Comparison of ENCODE assay signal across 7 mouse cellular contexts in genomic region chr12:36670915-36671579, GRCm38 (mm10).
DNase-seq lines count a peak whose midpoint lies in the region; ATAC-seq and TF ChIP-seq lines count a peak whose summit lies in the region.

No protein-coding gene starts in this region.

- H3K4me2 ChIP-seq in liver, embryonic 11.5 days, result no peak overlapping the region
- H3K4me2 ChIP-seq in hindbrain, embryonic 15.5 days, result no peak overlapping the region
- H3K4me2 ChIP-seq in midbrain, embryonic 13.5 days (replicated peaks), result no peak overlapping the region

- TF ChIP-seq CTCF in liver, adult 2 months (IDR thresholded peaks at IDR 0.05; ENCODE audit: low read depth, low read length), result peak; percentile 19; the same call in 1 of the 2 replicates
- peak; percentile 64; the same call in 1 of the 2 replicates for TF ChIP-seq CTCF in brain, embryonic 14.5 days (IDR thresholded peaks at IDR 0.05; ENCODE audit: borderline replicate concordance, extremely low read depth, insufficient read depth, insufficient read length)

- no peaks in the 10 kb centered on the region for H3K79me2 ChIP-seq in liver, adult 2 months (ENCODE audit: control insufficient read depth, insufficient read depth, low read length)

- H3K9ac ChIP-seq in liver, adult 2 months (ENCODE audit: low read depth, low read length), result no peak overlapping the region
- no peak overlapping the region for H3K9ac ChIP-seq in liver, embryonic 11.5 days (ENCODE audit: low read depth, low read length)
- H3K9ac ChIP-seq in hindbrain, embryonic 15.5 days, result no peak overlapping the region
- H3K9ac ChIP-seq in midbrain, embryonic 13.5 days (replicated peaks), result no peak overlapping the region

- no peaks in the 10 kb centered on the region for H3K27me3 ChIP-seq in liver, adult 2 months (ENCODE audit: control insufficient read depth, insufficient read depth, low read length)
- no peaks in the 10 kb centered on the region for H3K27me3 ChIP-seq in liver, embryonic 11.5 days (replicated peaks; ENCODE audit: control insufficient read depth, insufficient read depth, low read length)
- H3K27me3 ChIP-seq in hindbrain, embryonic 15.5 days, result no peaks in the 10 kb centered on the region
- no peaks in the 10 kb centered on the region for H3K27me3 ChIP-seq in midbrain, embryonic 13.5 days

- no peaks in the 10 kb centered on the region for H3K36me3 ChIP-seq in liver, adult 2 months (ENCODE audit: control insufficient read depth, insufficient read depth, low read length)
- H3K36me3 ChIP-seq in liver, embryonic 11.5 days (ENCODE audit: control insufficient read depth, insufficient read depth, low read length), result no peaks in the 10 kb centered on the region
- H3K36me3 ChIP-seq in hindbrain, embryonic 15.5 days, result no peaks in the 10 kb centered on the region
- H3K36me3 ChIP-seq in midbrain, embryonic 13.5 days, result no peaks in the 10 kb centered on the region

- H3K9me3 ChIP-seq in liver, embryonic 11.5 days (ENCODE audit: control insufficient read depth, low read length), result no peaks in the 10 kb centered on the region
- H3K9me3 ChIP-seq in hindbrain, embryonic 15.5 days, result no peaks in the 10 kb centered on the region
- H3K9me3 ChIP-seq in midbrain, embryonic 13.5 days, result no peaks in the 10 kb centered on the region

- TF ChIP-seq POLR2A in liver, adult 2 months (IDR thresholded peaks at IDR 0.05; ENCODE audit: extremely low read depth, insufficient read depth, low read length), result no peak
- no peak for TF ChIP-seq POLR2A in brain, embryonic 14.5 days (IDR thresholded peaks at IDR 0.05; ENCODE audit: borderline replicate concordance, extremely low read depth, insufficient read depth, insufficient read length, poor library complexity, severe bottlenecking)

- H3K27ac ChIP-seq in liver, adult 2 months (replicated peaks; ENCODE audit: insufficient read depth, low read depth, low read length), result no peak overlapping the region
- no peak overlapping the region for H3K27ac ChIP-seq in liver, embryonic 11.5 days (ENCODE audit: low read depth, low read length)
- no peak overlapping the region for H3K27ac ChIP-seq in hindbrain, embryonic 15.5 days (replicated peaks)
- H3K27ac ChIP-seq in midbrain, embryonic 13.5 days, result no peak overlapping the region

- no peak for ATAC-seq in liver, embryonic 11.5 days (replicated peaks; ENCODE audit: low FRiP score)
- peak; percentile 46; the same call in 1 of the 2 replicates for ATAC-seq in hindbrain, embryonic 15.5 days (ENCODE audit: low FRiP score, low read depth)
- peak; percentile 31 for ATAC-seq in midbrain, embryonic 13.5 days

- no peaks in the 10 kb centered on the region for H3K4me1 ChIP-seq in liver, adult 2 months (ENCODE audit: control insufficient read depth, insufficient read depth, low read length)
- H3K4me1 ChIP-seq in liver, embryonic 11.5 days (replicated peaks; ENCODE audit: control insufficient read depth, insufficient read depth, low read length), result no peaks in the 10 kb centered on the region
- peaks cover 5% of the 10 kb centered on the region for H3K4me1 ChIP-seq in hindbrain, embryonic 15.5 days (replicated peaks)
- H3K4me1 ChIP-seq in midbrain, embryonic 13.5 days (replicated peaks), result peaks cover 11% of the 10 kb centered on the region

- H3K4me3 ChIP-seq in liver, adult 2 months (ENCODE audit: insufficient read depth, low read depth, low read length), result no peak overlapping the region
- no peak overlapping the region for H3K4me3 ChIP-seq in liver, embryonic 11.5 days (ENCODE audit: low read depth, low read length)
- no peak overlapping the region for H3K4me3 ChIP-seq in hindbrain, embryonic 15.5 days
- no peak overlapping the region for H3K4me3 ChIP-seq in midbrain, embryonic 13.5 days (replicated peaks)

- WGBS in liver, adult 2 months, result 28% methylated on average over 10 of the region's 10 CpGs
- WGBS in liver, embryonic 11.5 days, result 44% methylated on average over 10 of the region's 10 CpGs
- WGBS in hindbrain, embryonic 15.5 days, result 44% methylated on average over 10 of the region's 10 CpGs
- WGBS in midbrain, embryonic 13.5 days, result 43% methylated on average over 10 of the region's 10 CpGs

- peak; percentile 17 for DNase-seq in liver, adult 2 months (ENCODE audit: extremely low read depth, low read depth, low spot score)
- DNase-seq in liver, embryonic 11.5 days (ENCODE audit: low spot score), result no peak
- DNase-seq in brain, embryonic 14.5 days (ENCODE audit: low read depth), result peak; percentile 78
- DNase-seq in right cerebral cortex, postnatal 10 days (ENCODE audit: low spot score in 2 of 2), result no peak
- no peak for DNase-seq in cerebellum, postnatal 4 days (ENCODE audit: low spot score in 2 of 2)

Comparison
In these comparisons a context has a peak if more than half of its experiments do, and no peak if none do; other contexts are left out.
1. DNase-seq: peak in liver, adult 2 months (single experiment) and brain, embryonic 14.5 days (single experiment); none in liver, embryonic 11.5 days (single experiment), right cerebral cortex, postnatal 10 days (0 of 2) and cerebellum, postnatal 4 days (0 of 2).